In the genomic region with DNA sequence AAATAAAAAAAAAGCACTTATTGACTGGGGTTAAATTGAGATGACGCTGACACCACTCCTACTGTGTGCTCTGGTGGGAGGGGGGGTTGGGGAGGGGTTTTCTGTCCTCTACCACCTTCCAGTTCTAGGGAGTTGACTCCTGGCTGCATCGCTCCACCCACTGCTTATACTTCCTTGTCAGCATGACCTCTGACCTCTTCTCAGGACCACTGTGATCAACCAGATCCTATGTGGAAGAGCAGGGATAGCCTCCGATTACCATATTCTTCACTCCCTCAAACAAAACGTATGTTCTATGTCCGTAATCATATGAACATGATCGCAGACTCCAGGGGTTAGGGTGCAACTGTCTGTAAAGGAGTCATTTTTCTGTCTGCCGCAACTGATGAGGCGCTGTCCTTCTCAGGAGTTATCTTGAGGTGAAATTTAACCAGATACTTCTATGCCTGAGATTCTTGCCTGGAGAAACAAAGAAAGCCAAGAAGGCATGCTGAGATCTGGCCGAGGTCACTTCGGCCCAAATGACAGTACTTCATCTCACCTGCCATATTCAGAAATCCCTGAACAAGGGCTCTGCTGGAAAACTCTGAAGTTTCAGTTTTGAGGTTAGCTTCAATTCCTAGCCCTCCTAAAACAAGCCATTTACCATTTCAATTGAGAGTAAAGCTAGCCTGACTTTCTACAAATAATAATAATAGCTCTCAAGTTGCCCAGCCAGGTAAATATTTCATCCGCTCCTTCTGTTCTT, we compare ENCODE assay signal across 30 mouse cellular contexts.
DNase-seq lines count a peak whose midpoint lies in the region; ATAC-seq and TF ChIP-seq lines count a peak whose summit lies in the region.
"Had no signal": no experiment of that assay in that cellular context is flagged by ENCODE, and none has a peak within 500 bp of the region (broad histone marks: within the 10 kb centered on the region; RNA-seq: fewer than 3 reads in every experiment).

No protein-coding gene starts in this region.

- peak; percentile 38; the same call in 1 of the 2 replicates for ATAC-seq in kidney, embryonic 15.5 days (replicated peaks; ENCODE audit: low FRiP score)
- no peak for ATAC-seq in stomach, embryonic 15.5 days (ENCODE audit: insufficient read depth, low FRiP score, low read depth)
- no peak for ATAC-seq in megakaryocyte, adult 5-6 weeks (ENCODE audit: poor library complexity, severe bottlenecking)
- ATAC-seq: activated CD4-positive, CD25-positive, alpha-beta regulatory T cell, adult 4 months; forebrain, embryonic 15.5 days; hindbrain, embryonic 16.5 days; Patski had no signal

- WGBS in kidney, embryonic 15.5 days: 64% methylated on average over 11 of the region's 11 CpGs
- 76% methylated on average over 11 of the region's 11 CpGs for WGBS in stomach, embryonic 15.5 days

- TF ChIP-seq POLR2A in ES-Bruce4 (IDR thresholded peaks at IDR 0.05; ENCODE audit: insufficient read depth, low read length): no peak

- no peaks in the 10 kb centered on the region for H3K36me3 ChIP-seq in kidney, embryonic 15.5 days
- no peaks in the 10 kb centered on the region for H3K36me3 ChIP-seq in ES-Bruce4 (ENCODE audit: control insufficient read depth, insufficient read depth, low read length, poor library complexity, severe bottlenecking)
- H3K36me3 ChIP-seq in stomach, embryonic 15.5 days: no peaks in the 10 kb centered on the region
- H3K36me3 ChIP-seq: embryonic facial prominence, embryonic 12.5 days; forebrain, embryonic 15.5 days; heart, embryonic 13.5 days; limb, embryonic 13.5 days; neural tube, embryonic 15.5 days had no signal

- H3K9ac ChIP-seq in kidney, embryonic 15.5 days: no peak overlapping the region
- H3K9ac ChIP-seq in ES-Bruce4 (ENCODE audit: low read depth, poor library complexity, severe bottlenecking): no peak overlapping the region
- no peak overlapping the region for H3K9ac ChIP-seq in stomach, embryonic 15.5 days
- H3K9ac ChIP-seq: embryonic facial prominence, embryonic 12.5 days; forebrain, embryonic 15.5 days; heart, embryonic 13.5 days; limb, embryonic 13.5 days; neural tube, embryonic 15.5 days had no signal

- no peak for TF ChIP-seq CTCF in ES-Bruce4 (IDR thresholded peaks at IDR 0.05; ENCODE audit: low read depth, low read length)

- H3K4me1 ChIP-seq in kidney, embryonic 15.5 days: peaks cover 15% of the 10 kb centered on the region
- peaks cover 2% of the 10 kb centered on the region for H3K4me1 ChIP-seq in ES-Bruce4 (ENCODE audit: control insufficient read depth, insufficient read depth, low read length)
- H3K4me1 ChIP-seq in stomach, embryonic 15.5 days: peaks cover 1% of the 10 kb centered on the region; the same call in 1 of the 2 replicates
- H3K4me1 ChIP-seq: limb, embryonic 13.5 days; neural tube, embryonic 15.5 days had no signal

- H3K27me3 ChIP-seq in kidney, embryonic 15.5 days: no peaks in the 10 kb centered on the region
- H3K27me3 ChIP-seq in ES-Bruce4 (ENCODE audit: control insufficient read depth, insufficient read depth, low read length, poor library complexity, severe bottlenecking): no peaks in the 10 kb centered on the region
- H3K27me3 ChIP-seq in stomach, embryonic 15.5 days (replicated peaks): no peaks in the 10 kb centered on the region
- H3K27me3 ChIP-seq: embryonic facial prominence, embryonic 12.5 days; forebrain, embryonic 15.5 days; heart, embryonic 13.5 days; limb, embryonic 13.5 days; megakaryocyte, embryonic 14.5 days; neural tube, embryonic 15.5 days had no signal

- no peak overlapping the region for H3K27ac ChIP-seq in kidney, embryonic 15.5 days
- H3K27ac ChIP-seq in ES-Bruce4 (ENCODE audit: insufficient read depth, low read length): peak overlapping the region; percentile 86
- H3K27ac ChIP-seq in stomach, embryonic 15.5 days: no peak overlapping the region
- H3K27ac ChIP-seq: embryonic facial prominence, embryonic 12.5 days; forebrain, embryonic 15.5 days; gastrocnemius, adult 2 months; heart, adult 2 months; heart, embryonic 13.5 days; layer of hippocampus, adult 2 months; limb, embryonic 13.5 days; neural tube, embryonic 15.5 days had no signal

- H3K4me2 ChIP-seq in kidney, embryonic 15.5 days: 0 out of 2 replicates have a peak overlapping the region, but pooled peaks have one; percentile 1
- peak overlapping the region; percentile 31; the same call in 1 of the 2 replicates for H3K4me2 ChIP-seq in stomach, embryonic 15.5 days
- H3K4me2 ChIP-seq: embryonic facial prominence, embryonic 12.5 days; forebrain, embryonic 15.5 days; heart, embryonic 13.5 days; limb, embryonic 13.5 days; liver, embryonic 11.5 days; neural tube, embryonic 15.5 days had no signal

- DNase-seq in kidney, adult 18-20 months: no peak
- peak; percentile 91 for DNase-seq in ES-CJ7 (ENCODE audit: low read depth, low spot score)
- DNase-seq: adrenal gland, adult 2 months; adrenal gland, postnatal 36 days; B cell, adult 2 months; cerebellum, adult 18-20 months; cerebellum, postnatal 14 days; gastrocnemius, adult 2 months; gastrocnemius, postnatal 36 days; heart, adult 2 months; heart, postnatal 10 days; kidney, adult 8-10 months; kidney, postnatal 36 days; midbrain, embryonic 14.5 days; right cerebral cortex, postnatal 25 days had no signal

- 0 out of 2 replicates have a peak, but pooled peaks have one; percentile 30 for TF ChIP-seq EP300 in ES-Bruce4 (IDR thresholded peaks at IDR 0.05; ENCODE audit: insufficient read depth, low read depth, low read length)

- H3K4me3 ChIP-seq in kidney, embryonic 15.5 days (replicated peaks): no peak overlapping the region
- no peak overlapping the region for H3K4me3 ChIP-seq in ES-Bruce4 (ENCODE audit: low read depth, low read length)
- no peak overlapping the region for H3K4me3 ChIP-seq in stomach, embryonic 15.5 days (replicated peaks)
- H3K4me3 ChIP-seq: embryonic facial prominence, embryonic 12.5 days; forebrain, embryonic 15.5 days; gastrocnemius, adult 2 months; heart, adult 2 months; heart, embryonic 13.5 days; layer of hippocampus, adult 2 months; limb, embryonic 13.5 days; megakaryocyte, embryonic 14.5 days; neural tube, embryonic 15.5 days had no signal

- H3K9me3 ChIP-seq in kidney, embryonic 15.5 days (replicated peaks): no peaks in the 10 kb centered on the region
- no peaks in the 10 kb centered on the region for H3K9me3 ChIP-seq in ES-Bruce4 (replicated peaks; ENCODE audit: control insufficient read depth, insufficient read depth, low read length, poor library complexity, severe bottlenecking)
- no peaks in the 10 kb centered on the region for H3K9me3 ChIP-seq in stomach, embryonic 15.5 days
- H3K9me3 ChIP-seq: embryonic facial prominence, embryonic 12.5 days; forebrain, embryonic 15.5 days; heart, embryonic 13.5 days; limb, embryonic 13.5 days; megakaryocyte, embryonic 14.5 days; neural tube, embryonic 15.5 days had no signal
